Mouse (Mus musculus) right cerebral cortex, adult 18-20 months (tissue): ENCODE measurements at regions not wholly inside any gene's neighbourhood (a gene's known extent, or its start where the extent isn't known, plus 50 kb on each side); places are given as distances from the start of the nearest gene placed in this dataset.
A peak's percentile ranks its signal among the peaks of the same experiment; 100 is the strongest.

Source experiments
- DNase-seq: peaks from one replicate; pipeline ENCODE4 v3.0.0; 2022; ENCODE audit warnings: mixed read lengths

DNA sequence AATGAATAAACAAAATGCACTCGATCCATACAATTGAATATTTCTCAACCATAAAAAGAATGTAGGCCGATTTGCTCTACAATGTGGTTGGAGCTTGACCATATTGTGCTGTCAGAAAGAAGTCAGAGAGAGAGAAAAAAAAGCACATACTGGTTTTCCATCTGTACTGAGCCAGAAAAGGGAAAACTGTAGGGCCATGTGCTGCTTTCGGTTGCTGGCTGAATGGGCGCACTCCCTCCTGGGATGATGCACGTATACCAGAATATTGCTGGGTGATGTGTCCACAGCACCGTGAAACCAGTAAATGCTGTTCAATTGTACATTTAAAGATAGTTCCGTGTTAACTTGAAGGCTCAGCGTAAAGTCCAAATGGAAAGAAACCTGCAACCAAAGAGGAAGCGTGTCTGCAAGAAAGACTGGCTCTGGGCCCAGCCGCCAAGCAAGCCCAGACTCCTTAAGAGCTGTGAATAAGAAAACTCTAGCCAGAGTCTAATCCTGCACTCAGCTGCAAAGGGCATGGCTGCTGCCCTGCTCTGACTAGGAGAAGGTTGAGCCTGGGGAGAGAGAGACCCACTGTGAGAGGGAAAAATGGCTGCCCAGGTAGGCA lies 355.2 kb upstream of the Kcnab2 start:
- peak; percentile 48 for DNase-seq

DNA sequence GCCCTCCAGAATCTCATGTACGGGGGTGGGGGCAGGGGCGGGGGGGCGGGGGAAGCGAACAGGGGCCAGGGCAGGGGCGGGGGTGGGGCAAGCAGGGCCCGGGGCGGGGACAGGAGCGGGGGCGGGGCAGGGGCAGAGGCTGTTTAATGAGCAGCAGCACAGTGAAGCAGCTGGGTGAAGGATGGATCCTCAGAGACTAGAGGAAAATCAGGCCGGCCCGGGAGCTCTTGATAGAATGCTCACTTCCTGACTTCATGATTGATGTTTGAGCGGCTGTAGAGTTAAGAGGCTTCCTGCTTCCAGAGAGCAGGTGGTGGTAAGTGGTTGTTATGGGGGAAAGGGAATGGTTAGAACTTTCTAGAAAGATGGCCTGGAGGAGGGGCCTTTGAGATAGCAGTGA lies 347.5 kb upstream of the Kcnab2 start:
- no peak for DNase-seq

DNA sequence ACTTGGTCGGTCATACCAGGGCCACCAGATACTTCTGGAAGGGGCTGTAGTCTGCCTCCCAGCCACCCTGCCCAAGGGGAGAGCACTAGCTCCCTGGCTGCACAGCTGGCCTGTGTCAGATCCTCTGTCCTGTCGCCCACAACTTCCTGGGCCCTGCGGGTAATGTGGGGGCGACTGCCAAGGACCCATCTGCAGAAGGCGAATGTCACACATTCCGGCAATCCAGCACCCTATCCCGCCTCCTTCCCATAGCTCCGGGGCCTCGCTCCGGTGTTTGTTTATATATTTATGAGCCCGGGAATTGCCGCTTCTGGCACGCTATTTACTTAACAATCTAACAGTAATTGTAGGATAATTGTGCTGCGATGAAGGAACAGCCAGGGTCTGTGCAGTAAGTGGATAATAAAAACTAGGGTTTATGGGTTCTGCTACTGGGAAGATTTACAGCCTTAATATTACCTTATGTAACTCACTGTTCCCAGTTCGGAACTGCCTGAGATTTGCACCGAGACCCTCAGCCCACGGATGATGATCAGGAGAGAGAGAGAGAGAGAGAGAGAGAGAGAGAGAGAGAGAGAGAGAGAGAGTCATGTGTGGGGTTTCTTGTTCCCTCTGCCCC lies 338.6 kb upstream of the Kcnab2 start:
- peak; percentile 82 for DNase-seq

DNA sequence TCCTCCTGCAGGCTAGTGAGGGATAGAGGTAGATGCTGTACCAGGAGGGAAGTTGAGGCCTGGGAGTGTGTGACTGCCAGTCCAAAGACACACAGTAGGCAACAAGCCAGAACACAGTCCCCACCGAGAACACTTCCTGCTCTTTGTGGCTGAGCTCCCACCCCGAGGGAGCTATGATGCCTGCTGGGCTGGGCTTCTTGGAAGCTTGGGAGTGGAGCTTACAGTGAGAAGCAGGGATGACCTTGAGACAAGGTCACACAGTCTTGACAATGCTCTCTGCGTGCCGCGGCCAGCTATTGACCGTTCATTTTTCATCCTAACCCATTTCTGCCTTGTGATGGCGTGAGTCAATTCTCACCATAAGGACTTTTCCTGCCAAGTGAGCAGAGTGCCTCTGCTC lies 328.9 kb upstream of the Kcnab2 start:
- no peak for DNase-seq

DNA sequence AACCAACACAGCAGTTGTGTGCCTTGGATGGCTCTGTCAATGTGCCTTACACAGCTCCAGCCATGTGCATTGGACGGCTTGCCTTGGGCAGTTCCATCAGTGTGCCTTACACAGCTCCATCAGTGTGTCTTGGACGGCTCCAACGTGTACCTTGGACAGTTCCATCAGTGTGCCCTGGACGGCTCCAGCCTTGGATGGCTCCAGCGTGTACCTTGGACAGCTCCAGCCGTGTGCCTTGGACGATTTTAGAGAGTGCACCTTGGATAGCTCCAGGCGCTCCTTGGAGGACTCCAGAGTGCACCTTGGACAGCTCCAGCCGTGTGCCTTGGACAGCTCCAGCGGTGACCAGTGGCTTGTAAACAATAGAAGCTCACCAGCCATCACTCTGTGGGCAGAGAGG lies 321.7 kb upstream of the Kcnab2 start:
- DNase-seq = no peak

DNA sequence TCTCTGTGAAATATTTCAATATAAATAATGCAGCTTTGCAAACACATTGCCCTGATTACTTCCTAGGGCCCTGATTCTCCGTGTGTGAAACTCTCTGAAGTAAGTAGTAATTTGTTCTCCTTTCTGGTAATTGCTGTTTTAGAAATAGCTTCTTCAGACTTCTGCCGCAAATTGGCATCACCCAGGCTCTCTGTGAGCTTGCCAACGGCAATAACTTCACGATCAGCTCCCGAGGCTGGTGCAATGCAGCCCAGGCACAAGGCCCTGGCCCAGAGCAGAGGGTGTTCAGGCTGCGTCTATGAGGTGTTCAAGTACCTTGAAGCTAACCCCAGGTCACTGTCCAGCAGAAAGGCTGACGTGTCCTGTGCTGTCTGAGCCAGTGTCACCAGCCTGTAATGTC lies 310.8 kb upstream of the Kcnab2 start:
- DNase-seq = peak; percentile 45

DNA sequence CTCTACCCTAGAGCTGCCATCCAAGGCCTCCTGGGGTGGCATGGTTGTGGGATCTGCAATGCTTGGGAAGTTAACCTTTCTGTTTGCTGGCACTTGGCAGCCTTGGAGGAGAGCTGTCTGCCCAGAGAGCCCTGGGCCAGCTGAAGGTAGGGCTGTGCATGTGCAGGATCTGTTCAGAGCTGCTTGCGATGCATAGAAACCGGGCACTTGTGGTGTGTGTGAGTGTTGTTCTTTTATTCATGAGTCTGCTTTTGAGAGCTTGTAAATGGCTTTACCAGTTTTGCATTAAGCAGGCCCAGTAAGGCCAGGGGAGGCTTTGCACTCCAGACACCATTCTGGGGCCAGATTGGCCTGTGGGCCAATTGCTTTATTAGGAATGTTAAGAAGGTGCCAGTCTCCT lies 307.3 kb upstream of the Kcnab2 start:
- DNase-seq = no peak

DNA sequence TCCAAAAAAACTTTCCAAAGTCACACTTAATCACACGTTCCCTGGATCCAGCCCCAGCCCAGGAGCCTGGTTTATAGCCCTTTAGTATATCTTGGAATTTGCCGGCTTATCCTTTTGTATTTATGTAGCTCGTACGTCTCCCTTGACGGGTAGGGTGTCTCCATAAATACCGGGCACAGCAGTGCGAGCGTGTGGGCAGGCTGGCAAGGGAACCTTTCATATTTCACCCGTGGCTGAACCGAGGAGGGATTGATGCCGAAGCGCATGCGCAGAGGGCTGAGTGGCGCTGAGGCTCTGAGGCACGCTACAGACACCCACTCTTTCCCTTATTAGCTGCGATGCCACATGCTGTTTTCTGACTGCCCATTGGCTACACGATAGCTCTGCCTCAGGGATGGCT lies 301.9 kb upstream of the Kcnab2 start:
- peak; percentile 62 for DNase-seq

DNA sequence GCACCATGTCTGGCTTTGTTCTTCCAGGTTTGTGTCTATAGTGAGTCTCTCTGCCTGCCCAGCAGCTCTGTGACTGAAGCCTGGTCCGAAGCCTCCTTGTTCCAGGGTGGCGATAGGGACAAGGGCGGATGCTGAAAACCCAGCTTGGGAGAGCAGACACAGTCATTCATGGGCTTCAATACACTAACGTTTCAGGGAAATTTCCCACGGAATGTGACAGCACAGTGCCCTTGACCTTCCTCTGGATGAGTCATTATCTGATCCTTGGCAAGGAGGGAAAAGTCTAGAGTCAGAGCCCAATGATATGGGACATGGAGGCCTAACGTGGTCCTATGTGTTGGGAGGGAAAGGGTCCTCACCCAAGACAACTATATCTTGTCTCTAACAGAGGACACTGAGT lies 298.1 kb upstream of the Kcnab2 start:
- DNase-seq = no peak

DNA sequence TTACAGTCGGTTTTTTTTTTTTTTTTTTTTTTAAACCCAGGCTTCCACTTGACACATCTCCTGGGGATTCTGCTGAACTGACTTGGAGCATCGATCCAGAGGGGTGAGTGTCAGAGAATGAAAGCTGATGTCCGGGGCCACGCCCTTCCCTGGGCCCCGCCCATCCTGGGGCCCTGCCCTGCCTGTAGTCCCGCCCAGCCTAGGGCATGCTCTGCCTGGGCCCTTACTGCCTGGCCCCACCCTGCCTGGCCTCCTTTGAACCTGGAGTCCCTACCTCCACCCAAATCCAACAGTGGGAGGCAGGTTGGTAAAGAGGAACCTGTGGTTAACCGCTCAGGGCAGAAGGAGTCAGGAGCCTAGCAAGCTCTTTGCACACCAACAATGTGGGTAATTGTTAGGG lies 293.7 kb upstream of the Kcnab2 start:
- no peak for DNase-seq

DNA sequence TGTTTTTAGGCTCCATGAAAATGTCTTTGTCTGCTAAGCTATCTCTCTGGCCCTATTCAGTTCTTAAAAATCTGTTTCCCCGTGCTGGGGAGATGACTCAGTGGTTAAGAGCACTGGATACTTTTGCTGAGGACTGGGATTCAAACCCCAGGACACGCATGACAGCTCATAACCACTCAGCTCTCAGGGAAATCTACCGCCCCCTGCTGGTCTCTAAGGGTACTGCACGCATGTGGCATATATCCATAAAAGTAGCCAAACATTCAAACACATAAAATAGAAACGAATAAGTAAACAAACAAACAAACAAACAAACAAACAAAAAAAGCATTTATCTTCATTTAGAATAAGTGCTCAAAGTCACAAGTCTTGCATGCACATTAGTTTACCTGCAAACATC lies 289.7 kb upstream of the Kcnab2 start:
- DNase-seq = no peak

DNA sequence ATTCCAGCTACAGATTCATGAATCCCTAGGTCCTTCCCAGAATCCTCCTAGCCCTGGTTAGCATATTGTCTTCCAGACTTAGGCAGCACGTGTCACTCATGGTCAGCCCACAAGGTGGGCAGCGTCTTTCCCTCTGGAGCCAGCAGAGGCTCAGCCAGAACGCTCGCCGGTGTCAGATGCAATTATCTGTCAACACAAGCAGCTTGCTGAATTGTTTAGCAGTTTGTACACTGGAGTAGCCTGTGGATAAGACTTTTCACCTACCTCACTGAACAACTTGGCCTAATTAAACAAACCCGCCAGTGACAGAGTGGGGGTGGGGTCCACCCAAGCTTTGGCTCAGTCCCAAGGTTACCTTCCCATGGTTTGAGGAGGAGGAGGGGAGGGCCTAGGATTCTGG lies 285.4 kb upstream of the Kcnab2 start:
- DNase-seq = no peak

DNA sequence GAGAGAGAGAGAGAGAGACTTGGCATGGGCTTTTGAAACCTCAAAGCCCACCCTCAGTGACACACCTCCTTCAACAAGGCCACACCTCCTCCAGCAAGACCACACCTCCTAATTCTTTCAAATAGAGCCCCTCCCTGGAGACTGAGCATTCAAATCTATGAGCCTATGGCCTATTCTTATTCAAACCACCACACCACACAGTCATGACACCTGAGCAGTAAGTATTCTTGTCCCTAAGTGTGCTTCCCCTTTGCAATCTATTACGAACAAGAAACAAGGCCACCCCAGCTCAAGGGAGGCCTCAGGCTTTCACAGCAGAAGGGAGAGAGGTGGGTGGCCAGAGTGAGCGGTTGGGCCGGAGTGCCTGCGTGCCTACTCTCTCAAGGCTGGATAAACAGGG lies 284.9 kb upstream of the Kcnab2 start:
- DNase-seq = no peak

DNA sequence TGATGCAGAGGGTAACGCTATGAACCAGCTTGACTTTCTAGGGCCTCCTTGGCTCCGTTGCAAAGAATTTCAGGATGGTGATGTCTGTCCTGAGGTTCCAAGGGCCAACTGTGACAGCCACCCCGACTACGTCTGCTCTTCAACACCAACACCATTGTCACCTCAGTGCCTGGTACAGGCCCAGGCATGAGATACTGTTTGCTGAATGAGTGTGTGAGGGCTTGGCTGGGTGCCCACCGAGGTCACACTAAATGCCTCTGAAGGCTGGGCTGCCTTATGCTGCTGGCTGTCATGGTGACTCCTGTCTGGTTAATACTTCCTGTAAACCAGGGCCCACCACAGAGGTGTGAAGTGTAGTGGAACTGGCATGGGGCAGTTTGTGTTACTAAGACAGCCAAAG lies 279.5 kb upstream of the Kcnab2 start:
- no peak for DNase-seq

DNA sequence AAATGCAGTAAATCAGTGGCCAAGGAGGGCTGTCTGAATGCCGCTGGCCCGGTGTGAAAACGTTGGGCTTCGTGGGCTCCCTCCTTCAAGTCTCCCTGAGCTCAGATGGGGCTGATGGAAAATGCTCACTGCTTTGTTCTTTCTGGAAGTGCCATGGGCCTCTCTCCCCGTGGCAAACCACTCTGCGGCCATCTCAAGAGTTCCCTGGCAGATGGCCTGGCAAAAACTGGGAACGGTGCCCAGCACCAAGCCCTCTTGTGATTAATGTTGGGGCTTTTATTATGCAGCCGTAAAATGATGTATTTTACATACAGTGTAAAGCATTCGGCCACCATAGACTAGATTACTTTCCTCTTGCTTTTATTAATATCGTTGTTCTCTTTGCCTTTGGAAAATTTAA lies 278.9 kb upstream of the Kcnab2 start:
- no peak for DNase-seq

DNA sequence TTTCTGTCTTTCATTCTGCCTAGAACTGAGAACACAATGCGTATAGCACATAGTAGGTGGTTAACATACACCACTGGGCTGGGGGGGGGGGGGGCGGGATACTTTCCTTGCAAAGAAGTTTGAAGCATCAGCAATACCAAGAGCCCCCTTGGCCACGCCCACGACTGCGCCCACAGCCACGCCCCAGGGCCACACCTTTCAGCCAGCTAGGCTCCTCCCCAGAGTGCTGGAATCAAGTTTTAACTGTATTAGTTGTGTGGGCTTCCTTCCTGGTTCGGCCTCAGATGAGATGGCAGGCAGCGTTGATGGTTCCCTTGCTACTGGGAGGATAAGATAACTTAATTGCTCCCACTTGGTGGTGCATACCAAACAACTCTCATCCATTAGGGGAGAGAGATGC lies 278.1 kb upstream of the Kcnab2 start:
- DNase-seq = no peak

DNA sequence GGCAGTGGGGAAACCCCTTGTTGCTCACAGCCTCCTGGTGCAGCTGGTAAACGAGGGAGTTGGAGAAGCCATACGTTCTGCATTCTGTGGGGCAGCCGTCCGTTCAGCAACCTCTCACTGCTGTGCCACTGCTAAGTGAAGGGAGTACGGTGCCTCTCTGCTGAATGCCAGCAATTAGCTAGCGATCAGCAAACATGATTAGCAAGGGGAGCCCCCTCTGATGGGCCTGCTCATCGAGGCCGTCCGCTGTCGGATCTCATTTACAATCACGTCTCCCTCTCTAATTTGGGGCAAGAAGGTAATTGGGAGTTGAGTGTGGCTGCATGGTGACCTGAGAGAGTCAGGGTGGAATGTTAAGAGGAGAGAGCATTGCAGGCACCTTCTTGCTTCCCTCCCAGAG lies 266.7 kb upstream of the Kcnab2 start:
- DNase-seq = no peak

DNA sequence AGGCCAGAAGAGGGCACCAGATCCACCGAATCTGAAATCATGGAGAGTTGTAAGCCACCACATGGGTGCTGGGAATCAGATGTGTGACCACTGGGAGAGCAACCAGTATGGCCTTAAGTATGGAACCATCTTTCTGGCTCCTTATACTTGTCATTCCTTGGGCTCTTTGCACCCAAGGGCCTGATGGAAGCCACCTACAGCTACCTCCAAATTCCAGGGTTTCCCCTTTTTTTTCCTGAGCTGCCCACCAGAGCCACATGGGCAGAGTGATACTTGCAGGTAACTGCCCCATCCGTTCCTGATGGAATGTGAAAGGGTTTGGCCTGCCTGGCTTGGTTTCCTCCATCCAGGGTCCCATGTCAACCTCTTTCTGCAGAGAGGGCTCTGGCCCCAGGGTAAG lies 255.3 kb upstream of the Kcnab2 start:
- DNase-seq = no peak

DNA sequence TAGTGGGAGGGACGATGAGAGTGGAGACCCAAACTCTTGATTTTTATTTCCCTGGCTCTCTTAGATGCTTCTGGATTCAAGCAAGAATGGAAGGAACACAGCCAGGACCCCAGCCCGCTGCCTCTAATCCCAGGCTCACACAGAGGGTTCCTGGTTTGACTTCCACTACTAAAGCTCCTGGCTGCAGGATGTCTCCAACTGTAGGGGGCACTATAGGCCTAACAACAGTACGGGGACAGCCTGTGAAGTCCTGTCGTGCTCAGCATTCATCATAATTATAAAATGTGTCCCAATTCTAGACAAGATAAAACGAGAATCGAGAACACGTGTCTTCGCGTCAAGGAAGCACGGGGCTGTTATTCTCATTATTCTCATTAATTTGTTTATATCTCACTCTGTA lies 254.3 kb upstream of the Kcnab2 start:
- DNase-seq = peak; percentile 73

DNA sequence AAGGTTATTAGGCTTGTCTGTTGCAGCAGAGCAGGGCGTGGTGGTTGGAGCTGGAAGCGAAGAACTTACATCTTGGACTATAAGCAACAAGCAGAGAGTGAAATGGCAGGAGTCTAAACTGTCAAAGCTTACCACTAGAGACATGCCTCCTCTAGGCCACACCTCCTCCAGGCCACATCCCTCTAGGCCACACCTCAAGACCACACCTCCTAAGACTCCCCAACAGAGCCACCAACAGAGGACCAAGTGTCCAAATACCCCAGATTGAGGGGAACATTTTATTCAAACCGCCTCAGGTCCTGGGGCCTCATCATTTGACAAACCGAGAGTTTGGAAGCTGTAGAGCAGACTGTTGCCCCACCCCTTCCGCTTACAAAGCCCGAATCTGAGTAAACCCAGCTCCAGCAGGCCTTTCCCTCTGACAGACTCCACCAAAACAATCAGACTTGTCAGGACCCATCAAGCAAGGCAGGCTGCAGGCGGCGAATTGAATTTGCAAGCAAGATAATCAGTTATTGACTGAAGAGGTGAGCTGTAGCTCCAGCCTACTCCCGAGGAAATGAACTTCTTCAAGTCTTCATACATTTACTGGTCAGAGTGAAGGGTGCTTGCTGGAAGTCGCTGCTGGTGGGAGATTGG lies 253.5 kb upstream of the Kcnab2 start:
- no peak for DNase-seq

DNA sequence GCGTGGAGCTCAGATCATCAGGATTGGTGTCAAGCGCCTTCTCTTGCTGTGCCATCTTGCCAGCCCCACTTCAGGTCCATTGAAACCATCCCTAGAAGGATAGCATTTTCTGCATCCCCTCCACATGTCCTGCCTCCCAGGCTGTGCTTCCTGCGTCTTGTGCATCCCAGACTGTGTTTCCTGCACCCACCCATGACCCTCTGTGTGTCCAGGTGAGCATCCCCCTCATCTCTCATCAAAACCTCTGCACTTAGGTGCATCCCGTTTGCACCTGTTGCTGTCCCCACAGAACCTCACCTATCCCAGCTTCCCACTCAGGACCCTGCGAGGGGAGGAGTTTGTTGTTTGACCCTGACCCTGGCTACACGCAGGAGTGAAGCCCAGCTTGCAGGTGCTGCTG lies 251.8 kb upstream of the Kcnab2 start:
- DNase-seq = no peak

DNA sequence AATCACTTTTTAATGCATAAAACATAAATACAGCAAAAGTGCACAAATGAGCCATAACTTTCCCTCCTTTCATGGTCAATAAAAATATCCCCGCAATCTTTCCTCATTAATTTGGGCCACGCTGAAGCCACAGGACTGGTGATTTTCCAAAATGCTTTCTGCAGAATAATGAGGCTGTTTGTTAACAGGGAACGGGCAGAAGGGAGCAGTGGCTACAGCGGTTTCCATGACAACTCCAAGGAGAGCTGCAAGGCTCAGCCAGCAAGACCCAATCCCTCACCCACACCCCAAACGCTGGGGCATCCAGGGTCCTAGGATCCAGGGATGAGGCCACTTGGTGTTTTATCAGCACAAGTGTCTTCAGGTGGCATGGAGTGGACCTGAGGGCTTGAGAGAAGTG lies 248.2 kb upstream of the Kcnab2 start:
- peak; percentile 27 for DNase-seq

DNA sequence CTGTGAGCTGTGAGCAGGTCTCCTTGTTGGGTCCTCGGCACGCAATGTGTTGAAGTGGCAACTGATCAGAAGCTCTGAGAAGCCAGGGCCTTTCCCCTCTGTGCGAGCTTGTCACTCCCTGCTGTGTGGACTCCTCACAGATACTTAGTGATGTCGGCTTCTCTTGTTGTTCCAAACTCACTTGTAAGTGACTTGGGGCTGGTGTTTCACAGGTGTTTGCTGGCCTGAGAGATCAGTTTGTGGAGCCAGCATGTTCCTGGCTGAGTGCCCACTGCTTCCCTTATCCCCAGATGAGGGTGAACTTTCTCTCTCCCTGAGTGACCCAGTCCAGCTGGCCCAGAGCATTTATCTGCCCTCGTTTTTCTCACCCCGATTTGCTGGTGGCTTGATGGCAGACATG lies 247.8 kb upstream of the Kcnab2 start:
- no peak for DNase-seq

DNA sequence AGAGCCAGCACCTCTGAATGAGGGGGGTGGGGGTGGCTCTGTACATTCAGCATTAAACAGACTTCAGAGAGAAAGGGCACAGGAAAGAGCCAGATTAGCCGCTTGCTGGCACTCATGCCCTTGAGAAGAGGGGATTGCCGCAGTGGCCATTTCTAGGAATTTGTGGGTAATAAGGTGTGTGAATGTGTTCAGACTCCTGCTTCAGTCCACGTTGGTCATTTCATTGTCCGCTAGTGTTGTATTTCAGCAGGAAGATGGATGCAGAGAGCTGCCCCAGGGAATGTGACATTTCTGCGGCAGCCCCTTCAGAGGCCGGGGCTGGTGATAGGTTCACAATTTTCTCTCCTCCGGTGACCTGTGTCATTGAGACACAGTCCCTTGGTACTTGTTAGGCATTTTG lies 247.1 kb upstream of the Kcnab2 start:
- no peak for DNase-seq

DNA sequence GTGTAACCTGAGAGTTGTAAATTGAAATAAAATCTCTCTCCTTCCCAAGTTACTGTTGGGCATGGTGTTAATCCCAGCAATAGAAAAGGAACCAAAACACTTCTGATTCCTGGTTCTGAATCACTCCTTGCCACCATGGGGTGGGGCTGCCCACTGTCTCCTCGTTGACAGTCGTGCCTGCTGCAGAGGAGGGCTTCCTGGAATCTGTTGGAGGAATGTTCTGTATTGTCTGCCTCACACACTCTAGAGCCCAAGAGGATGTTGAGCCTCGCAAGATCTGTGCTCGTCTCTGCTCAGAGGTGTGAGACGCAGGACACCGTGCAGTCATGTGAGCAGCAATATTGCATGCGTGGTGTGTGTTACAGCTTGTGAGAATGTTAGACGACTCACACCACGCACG lies 246.4 kb upstream of the Kcnab2 start:
- peak; percentile 15 for DNase-seq
